Mouse (Mus musculus) bone marrow, adult 2 months (tissue): ENCODE data around the gene Aym1.

Experiments used
- CTCF ChIP-seq: fragments of 200-500 bp; IDR thresholded peaks from 2 replicates; pipeline ENCODE4 v1.5.1; 2011; ENCODE audit warnings: low read length, control low read depth; ENCODE audit not compliant: control insufficient read depth, insufficient read depth
- POLR2A ChIP-seq: fragments of 200-500 bp; IDR thresholded peaks from 2 replicates; pipeline ENCODE4 v1.6.1; 2011; ENCODE audit warnings: low read depth, mild to moderate bottlenecking, control low read depth, low read length, borderline replicate concordance; ENCODE audit not compliant: control insufficient read depth

DNA sequence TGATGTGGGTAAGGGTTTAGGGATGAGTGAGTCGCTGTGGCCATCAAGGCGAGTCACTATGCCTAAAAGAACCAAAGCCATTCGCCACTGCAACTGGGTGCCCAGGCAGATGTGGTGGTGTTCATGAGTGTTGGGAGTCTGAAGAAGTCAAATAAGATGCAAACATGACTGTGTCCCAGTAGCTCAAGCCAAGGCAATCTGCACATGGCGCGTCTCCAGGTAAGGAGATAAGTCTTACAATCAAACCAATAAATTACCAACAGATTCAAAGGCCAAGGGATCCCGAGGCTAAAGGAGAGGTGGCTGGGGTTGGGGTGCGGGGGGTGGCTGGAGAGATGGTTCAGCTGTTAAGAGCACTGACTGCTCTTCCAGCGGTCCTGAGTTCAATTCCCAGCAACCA lies 6.1 kb downstream of the Aym1 start:
- no peak for TF ChIP-seq CTCF
- TF ChIP-seq POLR2A: no peak
